Mouse (Mus musculus) cerebellum, postnatal 25 days (tissue): ENCODE data around the gene Lama2.
"Not testable (repeated sequence)": the region's sequence is repeated elsewhere in the genome, so short reads cannot be mapped to it uniquely, and the experiment has no call there.

ENCODE experiments used
- DNase-seq, 2 experiments: peaks; one replicate each; pipeline ENCODE4 v3.0.0; 2021; ENCODE audit warnings: mixed read lengths in 2 of 2

Gene Lama2

DNA sequence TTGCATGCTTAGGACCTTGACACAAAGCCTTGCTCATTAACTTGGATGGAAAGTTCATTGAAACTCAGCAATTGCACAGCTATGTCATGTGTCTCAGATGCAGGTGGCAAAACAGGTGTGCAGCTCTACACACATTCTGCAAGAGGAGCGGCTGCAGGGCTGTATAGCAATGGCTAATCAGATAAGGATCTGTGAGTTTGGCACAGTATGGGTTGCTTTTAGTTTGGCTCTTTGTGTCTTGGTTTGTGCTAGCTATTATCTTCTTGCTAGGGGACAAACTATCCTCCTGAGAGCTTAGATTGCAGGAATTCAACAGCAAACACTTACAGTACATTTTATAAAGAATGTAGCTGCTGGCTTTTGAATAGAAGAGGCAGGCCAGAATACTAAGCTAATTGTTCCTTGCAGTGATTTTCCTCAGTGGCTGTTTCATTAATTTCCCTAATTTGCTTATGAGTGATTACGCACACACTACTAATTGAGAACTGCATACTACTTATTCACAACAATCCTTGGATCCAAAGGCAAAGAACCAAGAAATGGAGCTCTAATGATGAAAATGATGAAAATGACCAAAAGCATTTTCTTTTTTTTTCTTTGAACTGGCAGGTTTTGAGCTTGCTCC is 617.9 kb downstream of the Lama2 start:
- no peak for DNase-seq

DNA sequence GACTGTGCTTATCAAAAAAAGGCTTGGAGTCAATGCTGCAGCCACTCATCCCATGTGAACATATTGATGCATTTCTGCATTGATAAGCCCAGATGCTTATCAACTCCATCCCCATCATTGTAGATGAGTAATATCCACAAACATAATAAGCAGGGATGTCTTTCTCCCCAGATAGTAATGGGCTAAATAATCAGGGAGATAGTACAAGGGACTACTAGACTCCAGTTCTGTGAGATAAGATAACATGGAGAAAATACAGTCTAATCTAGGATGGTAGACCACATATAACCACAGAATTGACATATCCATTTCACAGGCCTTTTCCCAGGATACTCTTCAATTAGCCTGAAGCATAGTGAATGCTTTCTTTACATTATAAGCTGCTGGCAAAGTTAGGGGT is 622.9 kb downstream of the Lama2 start:
- no peak for DNase-seq

DNA sequence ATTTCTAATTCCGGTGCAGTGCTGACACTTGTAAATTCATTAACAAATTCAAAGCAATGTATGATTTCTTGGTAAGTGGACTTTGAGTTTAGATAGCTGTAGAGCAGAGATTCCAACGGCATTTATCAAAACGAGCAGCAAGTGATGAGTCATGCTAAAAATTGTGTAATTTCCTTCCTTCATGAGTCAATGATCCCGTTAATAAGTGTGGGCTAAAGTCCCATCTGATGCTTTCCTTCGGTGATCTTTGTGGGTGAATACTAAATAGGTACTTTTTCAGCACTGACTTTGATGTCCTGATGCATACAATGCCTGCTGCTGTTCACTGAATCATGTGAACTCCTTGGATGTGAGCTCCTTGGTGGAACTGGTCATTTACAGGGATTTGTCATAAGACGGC is 623.6 kb downstream of the Lama2 start:
- DNase-seq: no peak

DNA sequence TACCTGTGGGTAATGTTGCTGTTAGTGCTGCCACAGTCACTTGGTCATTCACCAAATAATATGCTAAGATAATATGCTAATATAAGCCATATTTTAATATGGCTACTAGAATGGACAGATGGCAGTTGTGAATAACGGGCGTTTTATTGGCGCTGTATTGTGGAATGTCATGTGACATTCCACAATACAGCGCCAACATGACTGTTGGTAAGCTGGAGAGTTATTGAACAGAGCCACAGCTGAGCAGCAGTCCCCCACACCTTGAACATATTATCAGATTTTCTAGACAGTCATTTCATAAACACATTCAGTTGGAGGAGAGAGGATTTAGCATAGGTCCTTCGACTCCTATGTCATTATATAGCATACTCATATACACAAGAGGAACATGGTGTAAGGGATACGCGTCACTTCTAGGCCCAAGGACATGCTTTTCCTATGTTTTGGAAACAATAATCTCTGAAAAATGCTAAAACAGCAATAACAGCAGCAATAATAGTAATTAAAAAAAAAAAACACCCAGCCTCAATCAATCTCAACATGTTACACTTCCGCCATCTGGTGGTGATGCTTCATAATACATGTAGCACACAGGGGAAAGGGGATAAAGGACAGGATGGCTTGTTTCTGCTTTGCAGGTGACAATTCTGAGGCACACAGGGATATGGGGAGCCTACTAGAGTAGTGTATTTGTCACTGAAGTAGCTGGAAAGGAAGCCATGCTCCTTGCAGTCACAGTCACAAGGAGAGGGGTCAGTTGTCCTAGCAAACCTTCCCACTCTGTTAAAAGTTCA is 624.2 kb downstream of the Lama2 start:
- peak; percentile 10 to 54 for DNase-seq

DNA sequence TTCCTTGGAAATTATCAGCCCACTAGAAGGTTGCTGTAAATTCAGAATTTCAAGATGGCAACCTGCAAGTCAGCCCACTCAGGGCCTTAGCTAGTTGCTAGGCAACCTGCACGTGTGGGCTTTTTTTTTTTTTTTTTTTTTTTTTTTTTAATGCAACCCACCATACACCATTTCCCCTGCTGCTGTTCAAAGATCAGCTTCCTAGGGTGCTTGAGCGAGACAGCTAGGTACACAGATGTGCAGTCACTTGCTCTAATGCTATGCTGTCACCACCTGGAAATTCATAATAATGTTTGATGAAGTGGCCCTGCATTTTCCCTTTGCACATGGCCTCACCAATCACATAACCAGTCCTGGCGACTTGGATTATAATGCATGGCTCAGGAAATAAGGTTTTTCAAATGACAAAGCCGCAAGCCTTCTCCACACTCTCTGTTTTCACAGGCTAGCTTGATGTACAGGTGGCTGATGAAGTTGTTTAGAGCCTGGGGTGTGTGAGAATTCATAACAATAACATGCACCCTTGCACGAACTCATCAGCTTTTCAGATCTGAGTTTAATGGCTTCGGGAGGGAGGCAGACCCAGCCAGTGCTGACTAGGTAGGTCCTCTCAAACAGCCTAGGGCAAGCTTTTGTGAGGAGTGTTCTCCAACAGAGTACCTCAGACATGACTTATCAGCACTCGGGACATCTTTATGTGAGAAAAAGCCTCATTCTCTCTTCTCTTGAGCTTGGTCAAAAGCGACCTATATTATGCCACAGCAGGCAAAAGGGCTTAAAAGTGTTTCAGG is 625.4 kb downstream of the Lama2 start:
- no peak for DNase-seq

DNA sequence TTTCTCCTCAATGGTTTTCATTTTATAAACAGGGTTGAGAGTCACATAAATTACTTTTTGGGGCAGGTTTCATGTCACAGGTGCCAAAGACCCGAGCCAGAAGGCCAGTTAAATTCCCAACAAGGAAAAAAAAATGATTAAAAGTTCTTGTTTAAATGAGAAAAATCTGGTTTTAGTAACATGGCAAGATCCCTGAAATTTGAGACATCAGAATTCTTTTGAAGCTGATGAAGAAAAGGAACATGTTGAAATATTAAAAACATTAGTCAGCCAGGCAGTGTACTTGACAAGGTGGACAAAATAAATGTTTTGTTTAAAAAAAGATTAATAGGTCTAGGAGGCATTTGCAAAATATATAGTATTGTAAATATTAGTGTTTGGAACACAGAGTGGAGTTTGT is 634.1 kb downstream of the Lama2 start:
- no peak for DNase-seq

DNA sequence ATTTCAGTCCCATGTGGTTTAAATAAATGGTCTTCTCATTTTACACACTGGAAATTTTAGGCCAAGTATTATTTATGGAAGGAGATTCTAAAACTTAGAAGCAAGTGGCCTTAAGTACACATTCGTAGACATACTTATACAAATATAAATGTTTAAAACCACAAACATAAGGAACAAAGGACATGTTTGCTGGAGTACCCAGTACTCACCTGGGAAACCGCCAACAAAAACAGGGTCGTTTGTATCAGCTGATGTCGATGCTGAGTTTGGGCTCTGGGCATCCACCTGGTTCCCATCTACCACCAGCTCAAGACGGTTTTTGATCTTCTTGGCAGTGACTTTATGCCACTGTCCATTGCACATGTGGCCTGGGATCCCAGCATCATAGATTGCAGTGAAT is 635.5 kb downstream of the Lama2 start:
- not testable (repeated sequence) for DNase-seq

DNA sequence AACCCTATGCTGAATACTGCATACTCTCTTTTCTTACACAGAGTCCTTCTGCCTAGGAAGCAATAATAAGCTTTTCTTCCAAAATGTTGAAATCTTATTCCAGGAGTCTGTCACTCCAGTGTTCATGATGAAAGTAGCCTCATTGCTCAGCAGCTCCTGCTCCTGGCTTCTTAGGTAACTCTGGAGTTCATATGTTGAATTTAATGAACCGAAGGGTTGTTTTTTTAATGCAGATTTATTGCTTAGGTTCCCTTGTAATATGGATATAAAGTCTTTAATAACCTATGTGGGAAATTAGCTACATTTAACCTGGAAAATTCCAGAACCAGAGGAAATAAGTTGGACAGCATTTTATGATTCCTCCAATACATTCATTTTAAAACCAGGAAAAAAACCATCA is 636.0 kb downstream of the Lama2 start:
- no peak for DNase-seq

DNA sequence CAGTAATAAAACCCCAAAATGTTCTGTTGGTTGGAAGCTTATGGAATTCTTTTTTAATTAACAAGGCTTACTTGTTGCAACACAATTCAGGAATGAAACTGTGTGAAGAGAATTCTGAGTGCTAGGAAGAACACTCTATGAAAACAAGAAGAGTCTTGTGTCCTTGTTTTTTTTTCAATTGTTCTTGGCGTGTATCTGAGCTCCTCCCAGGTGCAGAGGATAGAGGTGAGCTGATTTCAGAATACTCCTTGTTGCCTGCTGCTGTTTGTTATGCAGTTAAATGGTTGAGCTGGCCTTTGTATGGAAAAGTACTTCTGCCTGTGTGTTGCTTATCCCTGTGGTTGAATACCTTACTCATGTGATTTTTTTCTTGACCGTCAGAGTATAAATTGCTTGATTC is 636.9 kb downstream of the Lama2 start:
- DNase-seq: no peak

DNA sequence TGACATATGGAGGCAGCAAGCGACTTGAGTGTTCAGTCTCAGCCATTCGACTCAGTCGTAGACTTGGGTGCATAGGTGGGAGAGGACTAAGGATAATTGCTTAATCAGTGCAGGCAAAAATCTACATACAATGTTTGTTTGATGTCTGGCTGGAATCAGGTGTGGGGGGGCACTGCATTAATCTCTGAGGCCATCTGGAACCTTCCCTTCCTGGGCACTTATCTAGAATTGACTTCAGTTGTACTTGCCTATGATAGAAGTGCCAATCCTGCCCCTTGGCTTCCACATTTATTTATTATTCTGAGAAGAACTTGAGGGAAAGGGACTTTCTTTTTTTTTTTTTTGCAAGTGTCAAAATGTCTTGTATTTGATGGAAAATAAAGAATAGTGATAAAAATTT is 644.2 kb downstream of the Lama2 start:
- no peak for DNase-seq

DNA sequence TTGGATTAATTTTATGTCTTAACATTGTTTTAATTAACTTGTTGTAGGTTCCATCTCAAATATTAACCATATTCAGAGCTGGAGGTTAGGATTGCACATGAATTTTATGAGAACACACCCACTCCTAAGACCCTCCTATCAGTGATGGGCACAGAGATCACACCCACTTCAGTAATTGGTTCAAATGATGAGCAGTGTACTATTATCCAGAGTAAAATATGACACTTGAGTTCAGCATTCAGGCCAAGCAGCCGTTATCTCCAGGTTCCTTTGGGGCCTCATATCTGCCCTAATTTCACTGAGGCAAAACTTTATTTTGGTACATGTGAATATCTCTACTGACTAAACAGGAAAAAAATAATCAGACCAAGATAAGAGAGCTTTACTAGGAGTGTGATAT is 645.3 kb downstream of the Lama2 start:
- no peak for DNase-seq

DNA sequence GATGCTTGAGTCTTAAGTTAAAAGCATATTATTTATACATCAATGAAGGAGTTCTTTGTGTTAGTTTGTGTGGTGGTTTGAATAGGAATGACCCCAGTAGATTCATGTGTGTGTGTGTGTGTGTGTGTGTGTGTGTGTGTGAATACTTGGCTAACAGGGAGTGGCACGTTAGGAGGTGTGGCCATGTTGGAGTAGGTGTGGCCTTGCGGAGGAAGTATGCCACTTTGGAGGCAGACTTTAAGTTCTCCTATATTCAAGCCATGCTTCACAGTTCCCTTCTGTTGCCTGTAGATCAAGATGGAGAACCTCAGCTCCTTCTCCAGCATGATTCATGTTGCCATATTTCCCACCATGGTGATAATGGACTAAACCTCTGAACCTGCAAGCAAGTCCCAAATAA is 646.0 kb downstream of the Lama2 start:
- no peak for DNase-seq

DNA sequence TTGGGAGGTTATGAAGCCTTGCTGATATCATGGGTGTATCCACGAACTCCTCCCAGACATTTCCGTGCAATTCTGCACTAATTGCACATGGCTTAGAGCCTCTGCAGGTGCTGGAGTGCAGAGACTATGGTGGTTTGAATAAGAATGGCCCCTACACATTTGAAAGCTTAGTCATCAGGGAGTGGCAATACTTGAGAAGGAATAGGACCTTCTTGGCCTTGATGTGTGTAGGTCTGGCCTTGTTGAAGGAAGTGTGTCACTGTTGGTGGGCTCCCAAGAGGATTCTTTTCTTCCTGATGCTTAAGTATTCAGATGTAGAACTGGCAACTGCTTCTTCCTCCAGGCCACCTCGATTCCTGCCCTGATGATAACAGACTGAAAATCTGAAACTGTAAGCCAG is 661.0 kb downstream of the Lama2 start:
- no peak for DNase-seq

DNA sequence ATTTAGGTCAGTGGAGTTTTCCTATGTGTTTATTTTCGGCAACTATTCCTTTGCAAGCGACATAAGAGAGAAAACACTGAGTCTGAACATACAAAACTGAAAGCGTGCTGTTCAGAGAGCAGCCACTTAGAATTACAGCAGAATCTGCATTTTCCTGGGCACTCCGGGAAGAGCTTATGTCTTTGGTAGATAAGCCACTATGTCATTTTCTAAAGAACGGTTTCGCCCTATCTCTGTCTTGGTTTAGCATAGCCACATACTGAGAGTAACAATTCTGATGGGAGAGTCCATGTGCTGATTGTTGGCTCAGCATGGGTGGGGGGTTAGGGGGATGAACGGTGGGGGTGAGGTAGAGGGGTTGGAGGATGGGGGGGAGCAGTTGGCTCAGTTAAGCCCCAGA is 669.1 kb downstream of the Lama2 start:
- DNase-seq: no peak

DNA sequence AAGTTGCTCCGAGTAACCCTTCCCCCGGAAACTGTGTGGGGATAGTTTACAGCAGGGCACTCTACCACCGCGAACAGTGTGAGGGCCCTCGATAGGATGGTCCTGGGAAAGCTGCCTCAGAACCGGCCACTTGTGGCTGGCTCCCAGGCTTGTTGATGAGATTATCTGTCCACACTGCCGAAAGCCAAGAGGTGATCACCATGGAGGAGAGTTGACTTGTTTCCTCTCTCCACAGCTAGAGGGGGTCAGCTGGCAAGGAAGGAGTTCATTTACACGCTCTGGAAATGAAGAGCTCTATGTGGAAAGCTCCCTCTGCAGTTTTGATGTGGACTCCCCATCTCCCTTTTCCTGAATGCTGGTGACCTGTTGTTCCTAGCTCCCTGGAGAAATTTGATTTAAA is 669.9 kb downstream of the Lama2 start:
- DNase-seq: no peak

DNA sequence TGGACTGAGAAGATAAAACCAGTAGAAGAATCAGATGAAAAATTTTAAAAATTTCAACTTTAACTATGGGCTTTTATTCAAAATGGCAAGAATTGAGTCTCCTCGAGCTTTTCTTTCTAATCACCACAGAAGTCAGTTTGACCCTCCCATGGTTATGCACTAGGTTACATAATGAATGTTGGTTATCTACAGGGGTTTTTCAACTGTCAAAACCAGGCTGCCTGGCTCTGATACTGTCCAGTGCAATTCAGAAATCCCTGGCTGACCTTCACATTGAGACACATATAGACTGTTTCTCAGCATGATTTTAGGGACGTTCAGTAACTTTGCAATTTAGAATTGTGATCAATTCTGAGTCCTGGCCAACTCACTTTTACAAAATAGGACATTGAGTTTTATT is 671.2 kb downstream of the Lama2 start:
- DNase-seq: no peak

DNA sequence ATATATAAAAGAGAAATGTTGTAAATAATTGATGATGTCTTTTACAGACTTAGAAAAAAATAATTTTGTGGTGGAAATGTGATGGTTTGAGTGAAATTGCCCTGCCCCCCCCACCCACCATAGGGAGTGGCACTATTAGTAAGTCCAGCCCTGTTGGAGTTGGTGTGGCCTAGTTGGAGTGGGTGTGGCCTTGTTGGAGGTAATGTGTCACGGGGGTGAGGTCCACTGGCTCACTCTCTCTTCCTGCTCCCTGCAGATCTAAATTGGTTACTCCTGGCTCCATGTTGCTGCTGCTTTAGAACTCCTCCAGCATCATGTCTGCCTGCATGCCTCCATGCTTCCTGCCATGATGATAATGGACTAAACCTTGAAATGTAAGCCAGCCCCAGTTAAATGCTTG is 680.0 kb downstream of the Lama2 start:
- DNase-seq: no peak

DNA sequence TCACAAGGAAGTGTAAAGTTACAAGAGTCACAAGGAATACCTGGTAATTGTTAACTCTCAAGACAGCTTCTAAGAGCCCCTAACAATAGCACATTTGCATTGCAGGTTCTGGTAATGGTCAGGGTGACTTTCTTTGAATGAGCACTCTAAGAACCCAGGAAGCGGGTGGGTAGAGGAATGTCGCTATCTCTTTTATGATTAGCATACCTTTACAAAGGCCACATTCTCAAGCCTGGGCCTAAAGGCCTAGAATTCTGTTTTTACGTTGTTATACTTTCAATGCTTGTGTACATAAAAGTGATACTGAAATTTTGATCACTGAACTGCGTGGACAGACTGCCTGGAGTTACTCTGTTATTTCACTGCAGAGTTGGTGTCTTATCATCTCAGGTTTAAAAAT is 681.1 kb downstream of the Lama2 start:
- DNase-seq: not testable (repeated sequence)

DNA sequence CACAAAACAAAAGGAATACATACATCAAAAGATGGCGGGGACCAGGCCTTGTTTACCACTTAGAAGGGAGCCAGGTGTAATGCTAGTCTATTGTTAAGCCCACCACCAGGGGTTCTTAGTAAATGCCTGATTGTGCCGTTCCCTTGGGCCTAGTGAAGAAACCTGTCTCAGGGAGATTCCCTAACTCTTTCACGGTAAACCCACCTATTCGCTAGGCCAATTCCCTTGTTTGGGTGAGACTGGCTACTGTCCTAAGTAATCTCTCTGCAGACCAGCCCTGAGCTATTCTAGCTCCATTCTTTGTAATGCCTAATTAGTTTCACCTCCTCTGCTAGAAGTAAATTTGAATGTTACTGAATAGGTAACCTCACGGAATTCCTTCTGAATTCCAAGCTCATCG is 683.5 kb downstream of the Lama2 start:
- DNase-seq: not testable (repeated sequence)
